Mouse (Mus musculus): ENCODE measurements around the gene Pgap1. TPM values are rescaled to one million over a fixed set of nuclear protein-coding genes. Genes with fewer than 3 reads are reported as not detected.
A peak's percentile ranks its signal among the peaks of the same experiment; 100 is the strongest.

Gene Pgap1
- polyA plus RNA-seq, 1 experiment from 2014 or later = 4.9 TPM

DNA sequence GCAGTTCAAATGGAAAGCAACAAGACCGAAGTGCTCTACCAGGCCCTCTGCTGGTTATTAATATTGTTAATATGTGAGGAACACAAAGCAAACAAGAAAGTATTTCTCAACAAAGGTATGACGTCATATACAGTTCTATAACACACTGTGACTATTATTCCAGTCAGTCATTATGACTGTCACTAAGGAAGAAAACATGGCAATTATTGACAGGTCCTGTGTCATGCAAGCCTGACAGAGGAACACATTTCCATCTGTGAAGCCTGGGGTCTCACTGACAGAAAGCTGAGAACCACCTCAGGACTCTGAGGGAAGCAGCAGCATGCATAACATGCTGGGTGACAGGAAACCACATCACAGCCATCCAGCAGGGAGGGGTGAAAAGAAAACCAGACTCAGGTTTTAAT is 65.0 kb downstream of the Pgap1 start:
- no peak overlapping the region for H3K4me3 ChIP-seq
- H3K4me1 ChIP-seq = no peaks in the 10 kb centered on the region
- DNase-seq (ENCODE audit: low spot score) = no peak
- no peaks in the 10 kb centered on the region for H3K27me3 ChIP-seq (ENCODE audit: insufficient read depth, poor library complexity, severe bottlenecking)
- 78% methylated on average over 2 of the region's 2 CpGs for WGBS
- H3K36me3 ChIP-seq = peaks cover 15% of the 10 kb centered on the region; the same call in 1 of the 2 replicates
- no peak overlapping the region for H3K27ac ChIP-seq
- H3K9me3 ChIP-seq = no peaks in the 10 kb centered on the region

DNA sequence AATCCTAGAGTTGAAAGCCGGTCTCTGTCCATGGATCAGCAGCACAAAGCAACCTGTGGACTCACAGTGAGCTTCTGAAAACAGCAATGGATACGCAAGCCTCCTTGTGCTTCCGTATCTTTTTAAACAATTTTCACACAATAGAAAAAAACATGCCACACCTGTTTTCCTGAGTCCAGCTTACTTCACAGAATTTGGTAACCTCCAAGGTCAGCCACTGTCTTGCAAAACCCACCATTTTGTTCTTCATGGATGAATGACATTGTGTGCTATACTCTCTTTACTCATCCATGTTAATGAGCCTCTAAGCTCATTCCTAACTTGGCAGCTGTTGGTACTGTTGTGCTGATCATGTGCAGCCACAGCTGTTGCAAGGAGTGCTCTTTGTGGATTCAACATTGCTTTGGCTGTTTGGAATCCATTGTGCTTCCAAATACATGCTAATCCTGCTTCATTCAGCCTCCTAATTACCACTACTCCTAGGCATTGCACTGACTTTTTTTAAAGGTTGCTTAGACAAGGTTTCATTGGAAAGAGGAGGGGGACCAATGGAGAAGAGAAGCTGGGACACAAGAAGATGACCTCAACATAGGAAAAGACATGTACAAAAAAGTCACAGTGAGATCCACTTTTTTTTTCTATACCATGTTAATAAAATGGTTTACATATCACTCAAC is 72.6 kb downstream of the Pgap1 start:
- Histone ChIP-seq H3K27me3 (ENCODE audit: insufficient read depth, poor library complexity, severe bottlenecking) (no peaks in the 10 kb centered on the region), H3K4me1 (no peaks in the 10 kb centered on the region), H3K36me3 (peaks cover 26% of the 10 kb centered on the region; the same call in 1 of the 2 replicates), H3K4me3 (no peak overlapping the region), H3K9me3 (no peaks in the 10 kb centered on the region), H3K27ac (no peak overlapping the region)
- DNase-seq (ENCODE audit: low spot score) = no peak
- WGBS = 89% methylated on average over 3 of the region's 3 CpGs

DNA sequence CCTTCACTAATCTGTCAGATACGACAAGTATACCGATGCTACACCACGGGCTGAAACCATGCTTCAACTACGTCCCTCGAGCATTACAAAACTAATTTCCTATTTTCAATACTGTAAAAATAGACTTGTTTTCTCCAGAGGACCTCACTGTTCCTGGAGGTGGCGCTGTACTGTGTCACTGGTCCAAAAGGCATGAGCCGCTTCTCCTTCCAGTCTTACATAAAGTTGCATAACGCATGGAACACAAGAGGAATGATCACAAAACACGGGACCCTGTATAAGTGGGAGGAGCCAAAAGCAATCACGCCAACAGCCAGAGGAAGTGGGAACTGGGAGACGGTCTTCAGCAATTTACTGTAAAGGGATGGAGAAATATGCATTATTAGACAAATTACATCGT is 77.0 kb downstream of the Pgap1 start:
- Histone ChIP-seq H3K27me3 (ENCODE audit: insufficient read depth, poor library complexity, severe bottlenecking) (no peaks in the 10 kb centered on the region), H3K36me3 (peaks cover 3% of the 10 kb centered on the region; the same call in 1 of the 2 replicates), H3K4me1 (no peaks in the 10 kb centered on the region), H3K4me3 (no peak overlapping the region), H3K27ac (no peak overlapping the region), H3K9me3 (no peaks in the 10 kb centered on the region)
- WGBS = 90% methylated on average over 12 of the region's 12 CpGs
- DNase-seq (ENCODE audit: low spot score) = no peak

DNA sequence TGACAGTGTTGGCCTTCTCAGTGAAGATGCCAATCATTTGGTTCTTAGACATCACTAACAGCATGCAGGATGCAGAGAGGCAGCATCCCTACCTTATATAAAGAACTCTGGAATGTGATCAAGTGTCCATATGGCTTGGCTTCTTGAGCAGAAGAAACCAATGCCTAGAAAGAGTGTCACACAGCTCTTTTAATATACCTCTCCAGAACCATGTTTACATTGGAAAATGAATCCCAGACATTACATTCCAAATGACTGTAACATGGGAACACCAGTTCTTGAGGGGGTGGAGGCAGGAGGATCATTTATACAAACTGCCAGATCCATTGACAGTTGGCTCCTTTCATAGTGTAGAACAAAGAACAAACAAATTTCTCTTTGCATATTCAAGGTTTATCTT is 88.8 kb downstream of the Pgap1 start:
- H3K36me3 ChIP-seq = no peaks in the 10 kb centered on the region
- no peak overlapping the region for H3K4me3 ChIP-seq
- no peaks in the 10 kb centered on the region for H3K9me3 ChIP-seq
- no peak overlapping the region for H3K27ac ChIP-seq
- H3K27me3 ChIP-seq (ENCODE audit: insufficient read depth, poor library complexity, severe bottlenecking) = no peaks in the 10 kb centered on the region
- H3K4me1 ChIP-seq = no peaks in the 10 kb centered on the region
- no peak for DNase-seq (ENCODE audit: low spot score)

DNA sequence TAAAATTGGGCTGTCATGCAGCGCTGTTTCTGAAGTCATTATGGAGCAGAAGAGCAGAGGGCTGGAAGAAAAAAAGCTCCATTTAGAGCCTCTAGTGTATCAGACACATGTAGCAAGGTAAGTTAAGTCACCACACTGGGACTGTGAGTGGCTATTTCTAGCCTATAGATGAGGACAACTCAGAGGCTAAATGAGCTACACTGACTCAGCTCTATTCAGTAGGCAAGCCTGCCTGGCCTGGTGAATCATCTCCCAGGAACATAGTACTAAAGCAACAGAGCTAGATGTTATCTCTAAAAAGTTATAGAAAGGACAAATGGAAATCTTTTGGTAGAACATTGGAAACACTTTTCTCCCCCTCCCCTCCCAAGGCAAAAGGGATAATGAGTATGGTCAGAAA is 90.1 kb downstream of the Pgap1 start:
- DNase-seq (ENCODE audit: low spot score) = no peak
- no peaks in the 10 kb centered on the region for H3K4me1 ChIP-seq
- no peaks in the 10 kb centered on the region for H3K9me3 ChIP-seq
- WGBS = 89% methylated on average over 1 of the region's 1 CpGs
- no peak overlapping the region for H3K27ac ChIP-seq
- H3K4me3 ChIP-seq = no peak overlapping the region
- no peaks in the 10 kb centered on the region for H3K36me3 ChIP-seq
- no peaks in the 10 kb centered on the region for H3K27me3 ChIP-seq (ENCODE audit: insufficient read depth, poor library complexity, severe bottlenecking)

DNA sequence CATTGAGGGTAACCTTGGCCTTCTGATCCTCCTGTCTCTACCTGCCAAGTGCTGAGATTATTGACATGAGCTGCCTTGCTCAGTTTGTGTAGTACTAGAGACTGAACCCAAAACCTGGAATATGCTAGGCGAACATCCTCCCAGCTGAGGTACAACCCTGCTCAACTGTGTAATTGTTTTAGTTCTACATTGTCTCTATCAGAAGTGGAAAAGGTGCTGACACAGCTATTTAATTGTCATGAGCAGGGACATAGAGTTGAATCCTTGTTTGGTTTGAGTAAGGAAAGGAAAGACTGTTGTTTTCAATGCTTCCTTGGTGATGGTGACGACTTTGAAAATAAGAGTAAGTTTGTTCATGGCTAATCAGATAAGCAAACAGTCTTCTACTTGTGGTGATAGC is 105.4 kb downstream of the Pgap1 start:
- H3K9me3 ChIP-seq = no peaks in the 10 kb centered on the region
- H3K4me1 ChIP-seq = 0 out of 2 replicates have a peak, but pooled peaks cover 4% of the 10 kb centered on the region
- H3K27me3 ChIP-seq (ENCODE audit: insufficient read depth, poor library complexity, severe bottlenecking) = no peaks in the 10 kb centered on the region
- 77% methylated on average over 2 of the region's 2 CpGs for WGBS
- no peak overlapping the region for H3K27ac ChIP-seq
- no peak for DNase-seq (ENCODE audit: low spot score)
- no peaks in the 10 kb centered on the region for H3K36me3 ChIP-seq
- no peak overlapping the region for H3K4me3 ChIP-seq

DNA sequence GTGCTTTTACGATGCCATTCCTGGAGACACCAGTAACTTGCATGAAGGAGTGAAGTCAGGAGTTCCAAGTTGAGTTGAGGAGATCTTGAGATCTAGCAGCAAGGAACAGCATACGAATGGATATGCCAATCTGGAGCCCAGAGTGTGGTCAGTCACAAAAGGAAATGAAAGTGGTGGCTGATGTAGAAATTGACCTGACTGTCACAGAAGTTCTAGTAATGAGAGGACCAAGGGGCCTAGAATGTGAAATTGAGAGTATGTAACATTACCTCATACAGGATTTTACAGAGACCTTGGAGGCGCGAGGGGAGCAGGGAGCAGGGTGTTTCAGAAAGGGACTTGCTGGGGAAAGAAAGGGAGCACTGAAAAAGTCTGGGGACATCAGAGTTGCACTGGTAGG is 108.7 kb downstream of the Pgap1 start:
- Histone ChIP-seq H3K4me3 (no peak overlapping the region), H3K9me3 (no peaks in the 10 kb centered on the region), H3K4me1 (0 out of 2 replicates have a peak, but pooled peaks cover 4% of the 10 kb centered on the region), H3K27ac (no peak overlapping the region), H3K27me3 (ENCODE audit: insufficient read depth, poor library complexity, severe bottlenecking) (no peaks in the 10 kb centered on the region), H3K36me3 (no peaks in the 10 kb centered on the region)
- WGBS = 76% methylated on average over 4 of the region's 4 CpGs
- DNase-seq (ENCODE audit: low spot score) = no peak

DNA sequence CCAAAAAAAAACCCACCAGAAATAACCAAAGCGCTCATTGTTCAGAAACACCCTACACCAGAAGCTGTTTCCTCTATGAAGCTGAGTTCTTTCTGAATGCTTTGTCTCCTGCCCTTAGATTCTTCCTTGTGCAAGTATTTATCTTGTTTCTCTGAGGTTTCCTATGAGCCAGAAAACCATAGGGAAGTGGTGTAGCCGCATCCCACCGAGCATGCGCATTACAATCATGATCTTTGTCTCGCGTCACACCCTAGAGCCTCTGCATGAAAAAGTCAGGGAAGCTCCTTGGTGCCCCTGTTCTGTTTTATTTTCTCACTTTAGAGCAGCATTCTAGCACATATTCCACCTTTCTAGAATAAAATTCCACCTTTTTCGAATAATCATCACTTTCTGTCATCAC is 113.8 kb downstream of the Pgap1 start:
- no peaks in the 10 kb centered on the region for H3K27me3 ChIP-seq (ENCODE audit: insufficient read depth, poor library complexity, severe bottlenecking)
- 54% methylated on average over 7 of the region's 7 CpGs for WGBS
- no peaks in the 10 kb centered on the region for H3K9me3 ChIP-seq
- no peak overlapping the region for H3K27ac ChIP-seq
- no peaks in the 10 kb centered on the region for H3K36me3 ChIP-seq
- H3K4me1 ChIP-seq = 0 out of 2 replicates have a peak, but pooled peaks cover 4% of the 10 kb centered on the region
- DNase-seq (ENCODE audit: low spot score) = no peak
- no peak overlapping the region for H3K4me3 ChIP-seq

DNA sequence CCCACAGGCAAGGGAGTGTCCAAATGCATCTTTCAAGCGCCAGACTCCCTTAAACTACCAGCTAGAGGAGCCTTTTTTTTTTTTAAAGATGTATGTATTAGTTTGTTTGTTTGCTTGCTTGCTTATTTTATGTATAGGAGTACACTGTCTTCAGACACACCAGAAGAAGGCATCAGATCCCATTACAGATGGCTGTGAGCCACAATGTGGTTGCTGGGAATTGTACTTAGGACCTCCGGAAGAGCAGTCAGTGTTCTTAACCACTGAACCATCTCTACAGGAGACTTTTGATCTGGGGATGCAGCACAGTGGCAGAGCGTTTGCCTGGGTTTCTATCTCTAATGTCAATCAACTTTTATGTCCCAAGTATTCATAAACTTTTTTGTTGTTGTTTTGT is 118.4 kb downstream of the Pgap1 start:
- peak overlapping the region; percentile 90 for H3K27ac ChIP-seq
- DNase-seq (ENCODE audit: low spot score) = no peak
- no peaks in the 10 kb centered on the region for H3K27me3 ChIP-seq (ENCODE audit: insufficient read depth, poor library complexity, severe bottlenecking)
- peak overlapping the region; percentile 91 for H3K4me3 ChIP-seq
- no peaks in the 10 kb centered on the region for H3K9me3 ChIP-seq
- H3K36me3 ChIP-seq = peaks cover 11% of the 10 kb centered on the region
- WGBS = 51% methylated on average over 3 of the region's 3 CpGs
- peaks cover 5% of the 10 kb centered on the region; the same call in 1 of the 2 replicates for H3K4me1 ChIP-seq

DNA sequence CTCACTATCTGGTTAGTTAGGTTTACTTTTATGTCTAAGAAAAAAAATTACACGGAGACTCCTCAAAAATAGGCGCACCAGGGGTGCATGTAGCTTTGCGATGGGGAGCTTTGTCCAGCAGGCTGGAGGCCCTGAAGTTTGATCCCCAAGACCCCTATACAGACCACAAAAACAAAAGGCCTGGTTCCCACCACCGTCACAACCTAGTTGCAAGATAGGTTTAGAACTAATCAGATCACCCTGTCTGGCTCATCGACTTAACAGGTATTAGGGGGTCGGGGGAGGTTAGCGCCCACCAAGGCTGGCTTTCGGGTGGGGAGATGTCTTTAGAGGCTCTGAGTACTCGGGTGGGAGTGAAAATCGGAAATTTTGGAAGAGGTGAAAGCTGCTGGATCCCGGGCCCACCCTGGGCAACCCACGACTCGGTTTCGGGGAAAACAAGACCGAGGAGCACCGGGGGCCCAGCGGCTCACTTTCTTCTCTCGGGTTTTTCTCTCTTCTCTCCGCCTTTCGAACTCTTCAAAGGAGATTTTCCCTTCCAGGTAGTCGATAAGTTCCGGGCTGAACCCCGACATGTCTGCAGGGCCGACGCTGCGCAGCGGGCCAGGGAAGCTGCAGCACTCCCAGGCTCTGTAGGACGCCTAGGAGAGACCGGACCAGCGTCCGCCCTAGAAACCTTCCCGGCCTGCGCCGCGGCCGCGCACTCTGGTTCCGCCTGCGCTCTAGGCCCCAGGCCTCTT is 119.0 kb downstream of the Pgap1 start, which contains the start of gene Gtf3c3:
Gene Gtf3c3, minus strand, starts transcription at position 632 of the 740 bp plus-strand sequence.
- H3K27ac ChIP-seq = peak within 1 kb of the TSS; percentile 90

More for the DNA sequence above, 119.0 kb downstream of the Pgap1 start, which contains the start of gene Gtf3c3:
- DNase-seq (ENCODE audit: low spot score) = peak; percentile 87
- peak within 1 kb of the TSS; percentile 91 for H3K4me3 ChIP-seq
- no peaks in the 10 kb centered on the region for H3K27me3 ChIP-seq (ENCODE audit: insufficient read depth, poor library complexity, severe bottlenecking)
- 3% methylated on average over 39 of the region's 39 CpGs for WGBS
- H3K4me1 ChIP-seq = peaks cover 5% of the 10 kb centered on the region; the same call in 1 of the 2 replicates
- H3K36me3 ChIP-seq = peaks cover 16% of the 10 kb centered on the region
- H3K9me3 ChIP-seq = no peaks in the 10 kb centered on the region

Other genes with a start within 250 kb of the Pgap1 start
- 20.5 and 23.5 TPM in 2 replicates for gene Gtf3c3, start 118.7 kb downstream of the Pgap1 start, polyA plus RNA-seq (2016; fragmentation: Nextera tagmentation; extraction: Ambion mirVana)

Measured in heart, embryonic 10.5 days (tissue).